Mouse (Mus musculus) Muller cell, postnatal 12 days (primary cell): Measurements from ENCODE around the gene Atl3.
A peak's percentile ranks its signal among the peaks of the same experiment; 100 is the strongest.

Experiments used
- DNase-seq: peaks from one replicate; pipeline ENCODE4 v3.0.0-alpha.2; 2015; ENCODE audit errors: inconsistent ontology term

Atl3 gene

GRCm38 (mm10) chr19:7559986-7560385 is 66.1 kb downstream of the Atl3 start:
- no peak for DNase-seq

- no peak for DNase-seq
Observed at GRCm38 (mm10) chr19:7561456-7561855, 67.6 kb downstream of the Atl3 start.

DNA sequence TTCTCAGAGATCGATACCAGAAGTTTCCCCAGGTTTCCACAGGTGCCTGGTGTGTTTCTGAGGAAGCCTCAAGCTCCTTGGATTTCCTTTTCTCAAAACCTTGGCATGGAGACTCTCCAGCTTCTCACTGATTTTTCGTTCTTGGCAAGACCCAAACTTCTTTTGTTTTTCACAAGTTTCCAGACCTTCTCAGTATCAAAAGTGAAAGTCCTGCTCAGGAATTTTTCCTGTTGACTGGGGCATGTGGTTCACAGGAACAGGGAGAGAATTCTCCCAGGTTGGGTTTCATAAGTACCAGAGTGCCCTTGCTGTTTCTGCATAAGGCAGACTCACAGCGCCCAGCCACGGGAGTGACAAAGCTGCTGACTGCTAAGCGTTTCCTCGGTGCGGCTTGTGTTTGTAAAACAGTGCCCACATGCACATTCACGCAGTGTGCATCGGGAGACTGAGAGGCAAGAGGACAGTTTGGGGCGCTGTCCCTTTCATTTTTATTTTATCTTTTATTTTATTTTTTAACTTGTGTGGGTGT is 68.8 kb downstream of the Atl3 start:
- DNase-seq, result peak; percentile 16

- no peak for DNase-seq
Observed at GRCm38 (mm10) chr19:7563676-7564075, 69.8 kb downstream of the Atl3 start.

- no peak for DNase-seq
Observed at GRCm38 (mm10) chr19:7564457-7564856, 70.6 kb downstream of the Atl3 start.

GRCm38 (mm10) chr19:7566826-7567225 is 73.0 kb downstream of the Atl3 start:
- peak; percentile 43 for DNase-seq

DNA sequence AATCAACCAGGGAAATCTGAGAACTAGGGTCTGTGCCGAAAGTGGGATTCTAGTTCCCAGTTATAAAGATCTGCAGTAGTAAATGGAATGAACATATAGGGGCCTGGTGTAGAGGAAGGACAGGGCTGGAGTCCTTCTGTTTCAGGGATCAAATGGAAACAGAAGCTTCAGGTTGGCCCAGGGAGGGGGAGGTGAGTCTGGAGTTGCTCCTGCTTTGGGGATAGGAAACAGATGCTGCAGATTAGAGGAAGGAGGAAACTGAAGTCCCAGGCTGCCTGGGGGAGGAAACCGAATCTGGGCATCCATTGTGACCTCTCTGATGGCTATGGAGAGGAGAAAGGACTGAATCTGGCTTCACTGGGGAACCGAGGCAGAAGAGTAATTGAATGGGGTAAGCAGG is 74.5 kb downstream of the Atl3 start:
- no peak for DNase-seq

DNA sequence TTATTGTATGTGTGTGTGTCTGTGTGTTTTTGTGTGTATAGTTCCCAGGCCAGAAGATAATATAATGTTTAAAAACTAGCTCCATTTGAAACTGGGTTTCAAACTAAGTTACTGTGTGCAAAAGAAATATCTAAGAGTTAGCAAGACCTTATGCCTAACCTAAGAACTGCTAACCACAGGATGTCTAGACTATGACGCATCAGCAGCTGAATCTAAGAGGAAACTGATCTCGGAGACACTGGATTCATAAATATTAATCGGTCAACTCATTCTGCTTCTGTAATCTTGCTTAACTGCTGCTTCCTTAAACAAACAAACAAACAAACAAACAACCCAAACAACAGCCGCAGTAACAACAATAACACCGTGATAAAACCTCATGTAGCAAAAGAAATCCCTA is 75.8 kb downstream of the Atl3 start:
- peak; percentile 25 for DNase-seq

GRCm38 (mm10) chr19:7576180-7576579 is 82.3 kb downstream of the Atl3 start:
- DNase-seq, result no peak

GRCm38 (mm10) chr19:7577710-7578109 is 83.9 kb downstream of the Atl3 start:
- DNase-seq, result no peak

DNA sequence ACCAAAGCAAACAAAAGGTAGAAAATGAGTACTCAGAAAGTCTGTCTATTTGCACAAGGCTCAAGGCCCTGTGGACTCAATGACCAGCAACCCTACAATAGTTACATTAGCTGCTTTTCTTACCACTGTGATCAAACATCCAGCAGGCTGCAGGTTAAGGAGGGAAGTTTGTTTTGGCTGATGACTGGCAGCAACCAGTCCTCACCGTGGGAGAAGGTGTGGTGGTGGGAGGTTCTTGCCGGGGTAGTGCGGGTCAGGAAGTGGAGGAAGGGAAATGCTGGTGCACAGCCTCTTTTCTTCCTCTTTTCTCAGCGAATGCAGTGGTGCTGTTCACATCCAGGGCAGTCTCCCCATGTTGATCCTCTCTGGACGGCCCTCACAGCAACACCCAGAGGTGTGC is 87.2 kb downstream of the Atl3 start:
- DNase-seq, result no peak

DNA sequence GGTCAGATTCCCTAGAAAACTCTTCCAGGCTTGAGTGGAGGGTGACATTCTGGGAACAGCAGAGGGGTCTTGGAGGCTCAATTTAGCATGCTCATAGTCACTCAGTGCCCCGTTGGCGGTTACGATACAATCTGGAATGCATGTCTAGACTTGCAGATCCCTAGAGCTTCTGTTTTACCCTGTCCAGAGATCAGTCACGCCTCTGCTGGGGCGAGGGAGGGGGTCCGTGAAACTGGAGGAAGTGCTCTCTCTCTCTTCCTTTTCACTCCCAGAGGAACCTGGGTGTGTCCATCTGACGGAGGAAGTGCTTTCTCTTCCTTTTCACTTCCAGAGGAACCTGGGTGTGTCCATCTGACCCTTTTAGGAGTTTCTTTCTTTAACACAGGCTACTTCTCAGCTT is 89.3 kb downstream of the Atl3 start:
- DNase-seq, result no peak

DNA sequence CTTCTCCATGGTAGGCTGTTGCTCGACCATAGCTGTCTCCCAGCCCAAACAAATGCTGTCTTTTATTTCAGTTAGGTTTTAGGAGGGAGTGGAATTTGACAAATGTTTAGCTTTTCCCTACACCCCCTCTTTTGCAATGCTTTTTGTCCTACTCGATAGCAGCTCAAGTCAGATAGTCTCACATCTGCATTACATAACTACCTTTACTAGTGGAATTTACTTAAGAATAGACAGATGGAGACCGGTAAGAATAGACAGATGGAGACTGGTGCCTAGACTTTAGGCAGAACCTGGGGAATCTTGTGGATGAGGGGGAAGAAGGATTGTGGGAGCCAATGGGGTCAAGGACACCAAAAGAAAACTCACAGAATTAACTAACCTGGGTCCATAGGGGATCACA is 89.8 kb downstream of the Atl3 start:
- DNase-seq, result no peak

DNA sequence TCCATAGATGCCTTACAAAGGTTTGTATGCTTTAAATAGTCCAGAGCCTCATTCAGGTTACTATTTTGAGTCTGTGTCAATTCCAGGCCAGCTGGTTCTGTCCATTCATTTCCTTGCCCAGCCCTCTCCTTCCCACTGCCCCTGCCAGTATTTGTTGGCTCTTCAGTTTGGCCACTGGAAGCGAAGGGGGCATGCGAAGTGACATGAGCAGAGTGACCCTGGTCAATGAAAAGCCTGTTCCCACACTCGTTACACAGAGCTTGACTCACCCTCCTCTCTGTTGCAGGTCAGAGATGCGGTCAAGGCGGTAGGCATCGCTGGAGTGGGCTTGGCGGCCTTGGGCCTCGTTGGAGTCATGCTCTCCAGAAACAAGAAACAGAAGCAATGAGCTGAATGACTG is 91.4 kb downstream of the Atl3 start:
- peak; percentile 91 for DNase-seq

DNA sequence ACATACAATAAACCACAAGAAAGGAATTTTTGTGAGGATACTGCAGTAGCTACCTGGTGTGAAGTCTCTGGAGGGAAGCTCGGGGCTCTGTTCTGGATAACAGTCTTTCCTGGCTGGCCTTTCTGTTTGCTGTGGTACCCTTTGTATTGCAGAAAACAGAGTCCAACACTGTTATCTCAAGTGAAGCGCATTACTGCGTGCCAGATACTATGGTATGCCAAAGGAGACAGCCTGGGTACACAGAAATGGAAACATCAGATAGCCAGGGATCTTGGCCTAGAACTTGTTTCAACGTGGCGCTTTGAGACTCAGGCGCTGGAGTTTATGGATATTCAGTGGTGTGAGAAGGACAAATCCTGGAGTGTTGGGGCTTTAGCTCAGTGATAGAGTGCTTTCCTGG is 91.9 kb downstream of the Atl3 start:
- no peak for DNase-seq
